Mouse (Mus musculus) retina, adult 2 months (tissue): ENCODE results near the gene Specc1l.

ENCODE experiments used
- DNase-seq: peaks from one replicate; pipeline ENCODE4 v3.0.0-alpha.2; 2012; ENCODE audit warnings: low read depth, low spot score

Specc1l gene

DNA sequence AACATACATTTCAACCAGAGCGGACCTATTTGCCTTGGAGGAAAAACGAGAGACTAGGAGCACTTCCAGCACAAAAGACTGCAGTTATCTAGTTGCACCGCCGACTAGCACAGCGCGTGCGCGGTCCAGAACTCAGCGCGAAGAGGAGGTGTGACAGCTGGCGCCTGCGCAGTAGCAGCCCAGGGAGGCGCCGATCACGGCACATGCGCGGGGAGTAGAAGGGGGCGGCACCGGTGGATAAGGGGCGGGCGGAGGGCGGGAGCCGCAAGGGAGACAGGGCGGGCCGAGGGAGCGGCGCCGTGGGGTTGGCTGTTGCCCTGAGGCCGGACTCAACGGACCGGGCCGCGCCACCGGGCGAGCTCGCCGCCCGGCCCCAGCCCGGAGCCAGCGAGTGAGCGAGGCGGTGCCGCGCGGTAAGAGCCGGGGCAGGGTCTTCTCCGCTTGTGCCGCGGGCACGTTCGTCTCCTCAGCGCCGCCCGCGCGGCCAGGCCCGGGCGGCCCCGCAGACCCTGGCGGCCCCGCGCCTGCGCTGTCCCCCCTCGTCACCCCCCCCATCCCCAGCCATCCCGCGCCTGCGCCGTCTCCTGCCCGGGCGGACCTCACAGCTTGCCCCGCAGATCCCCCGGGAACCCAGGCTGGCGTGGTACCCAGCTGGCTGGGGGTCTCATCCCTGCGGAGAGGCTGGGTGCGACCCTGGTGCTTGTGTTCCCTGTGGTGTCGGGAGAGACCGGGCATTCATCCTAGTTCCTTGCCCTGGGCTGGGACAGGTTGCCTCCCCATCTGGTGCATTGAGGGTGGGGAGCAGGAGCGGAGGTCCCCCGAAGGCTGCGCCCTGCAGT, at the start of gene Specc1l:
Gene Specc1l (plus strand): TSS at position 267 of the 839 bp plus-strand sequence.
- DNase-seq = peak; percentile 90

GRCm38 (mm10) chr10:75165825-75166481, 45.9 kb upstream of the Specc1l start:
- no peak for DNase-seq

GRCm38 (mm10) chr10:75166601-75167000, 45.3 kb upstream of the Specc1l start:
- DNase-seq = no peak

GRCm38 (mm10) chr10:75170207-75170850, 41.5 kb upstream of the Specc1l start:
- no peak for DNase-seq

GRCm38 (mm10) chr10:75173056-75173455, 38.8 kb upstream of the Specc1l start:
- DNase-seq = no peak

DNA sequence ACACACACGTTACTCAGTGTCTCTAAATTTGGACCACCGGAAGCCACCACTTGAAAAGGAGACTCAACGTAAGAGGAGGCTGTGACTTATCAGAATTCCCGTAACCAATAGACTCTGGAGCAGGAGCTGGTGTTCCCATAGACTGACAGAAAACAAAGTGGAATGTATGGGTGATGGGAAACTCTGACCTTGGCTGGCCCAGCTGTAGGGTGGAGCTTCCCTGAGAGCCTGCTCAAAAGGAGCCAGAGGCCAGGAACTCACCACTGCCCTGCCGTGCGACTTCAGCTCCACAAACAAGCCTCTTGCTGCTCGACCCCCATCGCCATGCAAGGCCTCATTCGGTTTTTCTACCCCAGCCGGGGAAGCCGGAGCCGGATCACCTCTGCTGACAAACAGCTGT, 38.2 kb upstream of the Specc1l start:
- no peak for DNase-seq

GRCm38 (mm10) chr10:75176494-75176893, 35.4 kb upstream of the Specc1l start:
- no peak for DNase-seq

DNA sequence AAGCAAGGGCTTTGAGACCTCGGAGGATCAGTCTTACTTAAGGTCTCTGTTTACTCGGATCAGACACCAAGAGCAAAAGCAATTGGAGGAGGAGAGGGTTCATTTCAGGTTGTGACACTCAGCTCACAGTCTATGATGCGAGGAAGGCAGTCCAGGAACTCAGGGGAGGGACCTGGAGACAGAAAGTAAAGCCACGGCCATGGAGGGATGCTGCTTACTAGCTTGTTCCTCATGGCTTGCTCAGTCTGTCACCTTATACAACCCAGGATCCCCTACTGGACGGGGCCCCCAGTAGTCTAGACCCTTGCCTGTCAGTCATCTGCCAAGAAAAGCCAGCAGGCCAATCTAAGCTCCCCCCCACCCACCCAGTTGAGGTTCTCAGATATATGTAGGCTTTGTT, 33.0 kb upstream of the Specc1l start:
- DNase-seq = no peak

- peak; percentile 48 for DNase-seq
These were observed 29.6 kb upstream of the Specc1l start for GRCm38 (mm10) chr10:75182151-75182774.

GRCm38 (mm10) chr10:75184826-75185225, 27.0 kb upstream of the Specc1l start:
- no peak for DNase-seq

GRCm38 (mm10) chr10:75186551-75186950, 25.3 kb upstream of the Specc1l start:
- no peak for DNase-seq

- DNase-seq = no peak
These were observed 24.4 kb upstream of the Specc1l start for GRCm38 (mm10) chr10:75187366-75188056.

- no peak for DNase-seq
These were observed 20.2 kb upstream of the Specc1l start for GRCm38 (mm10) chr10:75191647-75192046.

DNA sequence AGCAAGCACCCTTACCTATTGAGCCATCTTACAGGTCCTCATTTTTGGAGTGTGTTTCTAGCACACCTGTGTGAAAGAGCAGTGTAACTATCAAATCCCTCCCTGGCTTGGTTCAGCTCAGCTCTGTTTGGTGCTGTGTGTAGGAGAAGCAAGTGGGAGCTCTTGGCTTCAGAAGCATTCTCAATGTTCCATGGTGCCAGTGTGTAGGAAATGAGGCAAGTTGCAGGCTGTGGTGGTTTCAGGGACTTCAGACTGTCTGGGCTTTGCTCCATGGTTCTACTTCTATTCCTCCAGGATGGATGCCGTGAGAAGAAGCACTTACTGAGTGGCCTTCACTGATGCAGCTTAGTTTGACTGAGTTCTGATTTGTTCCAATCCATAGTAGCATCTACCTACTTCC, 14.1 kb upstream of the Specc1l start:
- DNase-seq = no peak

DNA sequence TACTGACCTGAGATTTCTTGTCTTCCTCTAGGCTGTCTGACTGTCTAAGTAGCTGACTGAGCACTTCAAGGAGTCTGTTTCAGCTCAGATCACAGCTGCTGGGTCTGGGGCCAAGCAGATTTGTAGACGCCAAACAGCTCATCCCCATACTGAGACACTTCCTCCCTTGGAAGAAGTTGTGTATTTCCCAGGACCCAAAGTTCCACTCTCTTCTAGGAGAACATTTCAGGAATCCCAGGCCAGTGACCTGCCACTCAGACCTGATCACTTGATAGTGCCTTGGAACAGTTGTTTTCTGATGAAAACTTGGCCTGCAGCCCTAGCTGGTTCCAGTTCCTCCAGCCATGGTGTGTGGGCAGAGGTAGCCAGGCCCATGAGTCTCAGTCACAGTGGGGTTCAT, 11.1 kb upstream of the Specc1l start:
- no peak for DNase-seq

GRCm38 (mm10) chr10:75206192-75206591, 5.7 kb upstream of the Specc1l start:
- no peak for DNase-seq

DNA sequence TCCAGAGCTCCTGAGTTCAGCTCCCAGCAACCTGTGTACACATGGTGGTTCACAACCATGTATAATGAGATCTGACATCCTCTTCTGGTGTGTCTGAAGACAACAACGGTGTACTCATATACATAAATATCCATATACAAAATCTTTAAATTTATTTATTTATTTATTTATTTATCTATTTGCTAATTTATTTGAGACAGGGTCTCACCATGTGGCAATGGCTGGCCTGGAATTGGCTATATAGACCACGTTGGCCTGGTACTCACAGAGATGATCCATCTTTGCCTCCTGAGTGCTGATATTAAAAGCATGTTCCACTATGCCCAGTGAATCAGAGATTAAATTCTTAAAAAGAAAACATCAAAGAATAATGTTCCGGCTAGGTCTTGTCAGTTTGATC, 1.0 kb upstream of the Specc1l start:
- no peak for DNase-seq

GRCm38 (mm10) chr10:75212981-75213380, 1.1 kb downstream of the Specc1l start:
- DNase-seq = no peak

GRCm38 (mm10) chr10:75220722-75221121, 8.8 kb downstream of the Specc1l start:
- DNase-seq = no peak

GRCm38 (mm10) chr10:75221936-75222610, 10.2 kb downstream of the Specc1l start:
- no peak for DNase-seq

DNA sequence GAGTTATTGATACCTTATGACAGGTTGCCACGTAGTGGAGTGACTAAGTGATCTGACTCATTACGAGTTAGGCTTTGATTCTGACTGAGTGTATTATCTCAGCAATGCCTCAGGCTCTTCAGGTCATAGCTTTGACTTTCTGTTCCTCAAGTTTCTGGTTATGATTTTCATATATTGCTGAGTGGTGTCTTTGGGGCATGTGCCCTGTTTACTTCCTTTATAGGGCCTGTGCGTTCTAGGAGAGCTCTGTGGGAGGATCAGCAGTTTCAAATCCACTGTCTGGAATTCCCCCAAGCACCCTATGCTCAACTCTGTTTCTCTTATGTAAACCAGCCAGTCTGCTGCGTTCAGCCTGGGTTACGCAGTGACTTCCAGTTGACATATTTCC, 10.7 kb downstream of the Specc1l start:
- DNase-seq = no peak
